Mouse (Mus musculus): ENCODE data around the gene Ppm1l. TPM values are rescaled to one million over a fixed set of nuclear protein-coding genes. Genes with fewer than 3 reads are reported as not detected.

The Ppm1l gene
- polyA plus RNA-seq, 1 experiment from 2014 or later, result 9.6 TPM

- no peak for ATAC-seq (ENCODE audit: insufficient number of reproducible peaks, low FRiP score, low TSS enrichment, low read depth)
- H3K36me3 ChIP-seq, result no peaks in the 10 kb centered on the region
- no peak overlapping the region for H3K4me3 ChIP-seq
- no peak overlapping the region for H3K4me2 ChIP-seq
- 71% methylated on average over 8 of the region's 8 CpGs for WGBS
- 0 out of 2 replicates have a peak, but pooled peaks cover 4% of the 10 kb centered on the region for H3K4me1 ChIP-seq
- H3K9ac ChIP-seq, result no peak overlapping the region
- H3K27ac ChIP-seq, result no peak overlapping the region
- no peaks in the 10 kb centered on the region for H3K9me3 ChIP-seq
- H3K27me3 ChIP-seq, result no peaks in the 10 kb centered on the region
Observed at GRCm38 (mm10) chr3:69296270-69296669, 20.4 kb upstream of the Ppm1l start.

GRCm38 (mm10) chr3:69300121-69300520, 16.5 kb upstream of the Ppm1l start:
- H3K9ac ChIP-seq, result no peak overlapping the region
- no peak overlapping the region for H3K4me3 ChIP-seq
- H3K4me2 ChIP-seq, result no peak overlapping the region
- ATAC-seq (ENCODE audit: insufficient number of reproducible peaks, low FRiP score, low TSS enrichment, low read depth), result no peak
- no peaks in the 10 kb centered on the region for H3K36me3 ChIP-seq
- WGBS, result 77% methylated on average over 1 of the region's 1 CpGs
- no peak overlapping the region for H3K27ac ChIP-seq
- H3K9me3 ChIP-seq, result no peaks in the 10 kb centered on the region
- no peaks in the 10 kb centered on the region for H3K27me3 ChIP-seq
- H3K4me1 ChIP-seq, result no peaks in the 10 kb centered on the region

GRCm38 (mm10) chr3:69315810-69316390, 761 bp upstream of the Ppm1l start:
- Histone ChIP-seq H3K9ac (peak overlapping the region; percentile 66), H3K9me3 (no peaks in the 10 kb centered on the region), H3K27me3 (no peaks in the 10 kb centered on the region), H3K4me1 (peaks cover 19% of the 10 kb centered on the region), H3K4me3 (peak overlapping the region; percentile 75), H3K4me2 (peak overlapping the region; percentile 96), H3K36me3 (no peaks in the 10 kb centered on the region), H3K27ac (peak overlapping the region; percentile 89)
- WGBS, result 2% methylated on average over 18 of the region's 18 CpGs
- no peak for ATAC-seq (ENCODE audit: insufficient number of reproducible peaks, low FRiP score, low TSS enrichment, low read depth)

- Histone ChIP-seq H3K4me2 (peak overlapping the region; percentile 96), H3K4me1 (peaks cover 19% of the 10 kb centered on the region), H3K36me3 (no peaks in the 10 kb centered on the region), H3K9ac (peak overlapping the region; percentile 72), H3K9me3 (no peaks in the 10 kb centered on the region), H3K27ac (peak overlapping the region; percentile 77), H3K27me3 (no peaks in the 10 kb centered on the region), H3K4me3 (peak overlapping the region; percentile 75)
- peak; percentile 16; the same call in 1 of the 2 replicates for ATAC-seq (ENCODE audit: insufficient number of reproducible peaks, low FRiP score, low TSS enrichment, low read depth)
- WGBS, result under 1% methylated on average over 72 of the region's 73 CpGs
Observed at GRCm38 (mm10) chr3:69317251-69318125, 827 bp downstream of the Ppm1l start.

- Histone ChIP-seq H3K4me1 (peaks cover 19% of the 10 kb centered on the region), H3K27me3 (no peaks in the 10 kb centered on the region), H3K36me3 (no peaks in the 10 kb centered on the region), H3K4me3 (peak overlapping the region; percentile 75), H3K4me2 (peak overlapping the region; percentile 96), H3K9ac (peak overlapping the region; percentile 29; the same call in 1 of the 2 replicates), H3K9me3 (no peaks in the 10 kb centered on the region), H3K27ac (no peak overlapping the region)
- WGBS, result 3% methylated on average over 25 of the region's 25 CpGs
- ATAC-seq (ENCODE audit: insufficient number of reproducible peaks, low FRiP score, low TSS enrichment, low read depth), result no peak
Observed at GRCm38 (mm10) chr3:69318131-69318951, 1.7 kb downstream of the Ppm1l start.

GRCm38 (mm10) chr3:69319061-69319720, 2.5 kb downstream of the Ppm1l start:
- H3K27ac ChIP-seq, result no peak overlapping the region
- WGBS, result 75% methylated on average over 6 of the region's 6 CpGs
- no peak for ATAC-seq (ENCODE audit: insufficient number of reproducible peaks, low FRiP score, low TSS enrichment, low read depth)
- H3K36me3 ChIP-seq, result no peaks in the 10 kb centered on the region
- no peaks in the 10 kb centered on the region for H3K27me3 ChIP-seq
- no peak overlapping the region for H3K9ac ChIP-seq
- H3K4me2 ChIP-seq, result peak overlapping the region; percentile 96
- H3K9me3 ChIP-seq, result no peaks in the 10 kb centered on the region
- H3K4me1 ChIP-seq, result peaks cover 19% of the 10 kb centered on the region
- peak overlapping the region; percentile 75 for H3K4me3 ChIP-seq

- Histone ChIP-seq H3K4me1 (peaks cover 2% of the 10 kb centered on the region; the same call in 1 of the 2 replicates), H3K4me3 (no peak overlapping the region), H3K4me2 (no peak overlapping the region), H3K27ac (no peak overlapping the region), H3K9me3 (no peaks in the 10 kb centered on the region), H3K9ac (no peak overlapping the region), H3K27me3 (no peaks in the 10 kb centered on the region), H3K36me3 (no peaks in the 10 kb centered on the region)
- WGBS, result 87% methylated on average over 3 of the region's 3 CpGs
- ATAC-seq (ENCODE audit: insufficient number of reproducible peaks, low FRiP score, low TSS enrichment, low read depth), result no peak
Observed at GRCm38 (mm10) chr3:69323982-69324381, 7.3 kb downstream of the Ppm1l start.

GRCm38 (mm10) chr3:69329910-69330309, 13.2 kb downstream of the Ppm1l start:
- Histone ChIP-seq H3K4me3 (no peak overlapping the region), H3K9ac (no peak overlapping the region), H3K36me3 (no peaks in the 10 kb centered on the region), H3K4me2 (no peak overlapping the region), H3K27ac (no peak overlapping the region), H3K27me3 (no peaks in the 10 kb centered on the region), H3K9me3 (no peaks in the 10 kb centered on the region), H3K4me1 (no peaks in the 10 kb centered on the region; the same call in 1 of the 2 replicates)
- WGBS, result 29% methylated on average over 5 of the region's 5 CpGs
- ATAC-seq (ENCODE audit: insufficient number of reproducible peaks, low FRiP score, low TSS enrichment, low read depth), result no peak

GRCm38 (mm10) chr3:69333819-69334218, 17.2 kb downstream of the Ppm1l start:
- no peak overlapping the region for H3K27ac ChIP-seq
- H3K4me1 ChIP-seq, result no peaks in the 10 kb centered on the region; the same call in 1 of the 2 replicates
- H3K27me3 ChIP-seq, result no peaks in the 10 kb centered on the region
- 81% methylated on average over 9 of the region's 9 CpGs for WGBS
- no peak overlapping the region for H3K9ac ChIP-seq
- no peaks in the 10 kb centered on the region for H3K9me3 ChIP-seq
- H3K4me3 ChIP-seq, result no peak overlapping the region
- H3K36me3 ChIP-seq, result no peaks in the 10 kb centered on the region
- H3K4me2 ChIP-seq, result no peak overlapping the region
- no peak for ATAC-seq (ENCODE audit: insufficient number of reproducible peaks, low FRiP score, low TSS enrichment, low read depth)

- no peaks in the 10 kb centered on the region for H3K4me1 ChIP-seq
- H3K9me3 ChIP-seq, result no peaks in the 10 kb centered on the region
- no peak overlapping the region for H3K27ac ChIP-seq
- WGBS, result 69% methylated on average over 1 of the region's 1 CpGs
- H3K4me3 ChIP-seq, result no peak overlapping the region
- ATAC-seq (ENCODE audit: insufficient number of reproducible peaks, low FRiP score, low TSS enrichment, low read depth), result no peak
- H3K36me3 ChIP-seq, result no peaks in the 10 kb centered on the region
- no peak overlapping the region for H3K9ac ChIP-seq
- H3K27me3 ChIP-seq, result no peaks in the 10 kb centered on the region
- H3K4me2 ChIP-seq, result no peak overlapping the region
Observed at GRCm38 (mm10) chr3:69340486-69340885, 23.8 kb downstream of the Ppm1l start.

GRCm38 (mm10) chr3:69340971-69341370, 24.3 kb downstream of the Ppm1l start:
- no peak overlapping the region for H3K27ac ChIP-seq
- H3K4me2 ChIP-seq, result no peak overlapping the region
- H3K4me1 ChIP-seq, result no peaks in the 10 kb centered on the region
- ATAC-seq (ENCODE audit: insufficient number of reproducible peaks, low FRiP score, low TSS enrichment, low read depth), result no peak
- no peak overlapping the region for H3K9ac ChIP-seq
- H3K27me3 ChIP-seq, result no peaks in the 10 kb centered on the region
- H3K9me3 ChIP-seq, result no peaks in the 10 kb centered on the region
- no peak overlapping the region for H3K4me3 ChIP-seq
- H3K36me3 ChIP-seq, result no peaks in the 10 kb centered on the region
